Mouse (Mus musculus) adrenal gland, postnatal 10 days (tissue): Measurements from ENCODE around the gene Ip6k3. TPM values are rescaled to one million over a fixed set of nuclear protein-coding genes. Genes with fewer than 3 reads are reported as not detected.

Experiments
- DNase-seq: peaks from one replicate; pipeline ENCODE4 v3.0.0; 2021; ENCODE audit warnings: mixed read lengths
- long read RNA-seq, 2 experiments: library from polyadenylated mRNA; stranded (forward); transcript quantifications; one replicate each; pipeline ENCODE4 v2.0.0; 2021
- total RNA-seq, 2 experiments: library from RNA; stranded (reverse); gene quantifications; 2 replicates each; pipeline ENCODE4 v1.2.3; 2021

The Ip6k3 gene
- 1 to 10 TPM; 2.3 to 6.1 TPM for total RNA-seq
- long read RNA-seq, experiment 1, partial matches to known transcripts: 1 of 4 reads
- long read RNA-seq, experiment 1, other reads (novel, unspliced or antisense): 0 of 4 reads
- long read RNA-seq, experiment 2, partial matches to known transcripts: 1 of 2 reads
- long read RNA-seq, experiment 2, other reads (novel, unspliced or antisense): 0 of 2 reads

GRCm38 (mm10) chr17:27167545-27167944, at the start of gene Ip6k3:
TSS of gene Ip6k3 (minus strand) at chr17:27167795.
- DNase-seq: no peak

GRCm38 (mm10) chr17:27212768-27213525, 45.4 kb upstream of the Ip6k3 start:
- DNase-seq: peak; percentile 86

- DNase-seq: no peak
These were observed 44.4 kb upstream of the Ip6k3 start for GRCm38 (mm10) chr17:27212006-27212405.

GRCm38 (mm10) chr17:27207113-27207707, 39.6 kb upstream of the Ip6k3 start:
- peak; percentile 58 for DNase-seq

DNA sequence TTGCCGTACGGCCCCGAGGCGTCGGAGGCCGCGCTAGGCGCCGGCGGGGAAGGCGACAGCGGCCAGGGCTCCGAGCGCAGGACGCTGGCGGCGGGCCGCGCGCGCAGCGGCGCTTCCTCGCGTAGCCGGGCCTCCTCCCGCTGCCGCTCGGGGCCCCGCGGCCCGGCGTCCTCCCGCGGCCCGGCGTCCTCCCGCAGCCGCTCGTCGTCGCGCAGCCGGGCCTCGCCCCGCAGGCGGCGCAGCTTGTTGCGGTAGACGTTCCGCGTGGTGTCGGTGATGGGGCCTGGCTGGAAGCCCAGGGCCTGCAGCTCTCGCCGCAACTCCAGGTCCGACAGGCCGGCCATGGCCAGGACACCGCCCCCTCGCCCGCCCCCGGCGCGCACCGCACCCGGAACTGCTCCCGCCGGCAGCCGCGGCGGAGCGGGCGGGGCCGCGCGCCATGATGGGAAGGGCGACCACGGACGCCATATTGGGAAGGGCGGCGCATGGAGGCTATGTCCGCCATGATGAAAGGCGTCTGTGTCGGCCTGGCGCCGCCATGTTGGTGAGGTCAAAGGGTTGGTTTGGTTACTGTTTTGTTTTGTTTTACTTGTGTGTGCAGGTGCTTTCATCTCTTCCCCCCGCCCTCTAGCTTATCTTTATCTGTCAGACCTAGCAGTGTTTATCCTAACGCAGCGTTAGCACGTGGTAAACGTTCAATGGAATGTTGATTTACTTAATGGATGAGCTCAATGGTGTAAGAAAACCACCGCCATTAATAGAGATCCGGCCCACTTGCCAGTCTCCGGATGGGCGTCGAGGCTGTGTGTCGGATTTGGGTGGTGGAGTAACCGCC, 36.7 kb upstream of the Ip6k3 start, which contains the start of gene Lemd2:
TSS of gene Lemd2 (minus strand) at position 395 of the 835 bp plus-strand sequence.
- peak; percentile 98 for DNase-seq

DNA sequence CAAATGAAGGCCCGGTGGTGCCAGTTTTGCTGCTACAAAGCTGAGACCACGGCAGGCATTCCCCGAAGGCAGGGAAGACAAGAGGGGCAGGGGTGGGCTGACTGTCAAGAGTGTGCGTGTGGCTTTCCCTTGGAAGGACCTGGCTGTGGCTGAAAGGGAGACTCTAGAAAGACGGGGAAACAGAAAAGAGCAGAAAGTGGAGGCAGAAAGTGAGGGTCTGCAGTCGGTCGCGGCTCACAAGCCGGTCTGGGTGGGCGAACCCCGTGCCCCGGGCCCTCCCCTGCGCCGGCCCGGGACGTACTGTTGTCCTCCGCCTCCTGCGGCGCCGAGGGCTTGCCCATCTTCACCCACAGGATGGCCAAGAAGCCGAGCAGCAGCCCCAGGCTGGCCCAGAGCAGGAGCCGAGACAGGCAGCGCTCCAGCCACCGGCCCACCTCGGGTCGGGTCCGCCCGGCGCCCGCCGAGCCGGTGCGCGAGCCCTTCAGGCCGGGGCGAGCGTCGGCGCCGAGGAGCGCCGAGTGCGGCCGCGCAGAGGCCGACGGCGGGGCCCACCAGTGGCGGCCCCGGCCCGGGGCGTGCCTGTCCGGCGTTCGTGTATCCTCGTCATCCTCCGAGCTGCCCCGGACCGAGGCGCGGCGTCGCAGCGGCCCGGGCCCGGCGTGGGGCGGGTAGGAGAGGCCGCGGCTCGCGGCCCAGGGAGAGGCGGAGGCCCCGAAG, 35.9 kb upstream of the Ip6k3 start:
- peak; percentile 59 for DNase-seq

- DNase-seq: no peak
These were observed 35.3 kb upstream of the Ip6k3 start for GRCm38 (mm10) chr17:27202919-27203357.

DNA sequence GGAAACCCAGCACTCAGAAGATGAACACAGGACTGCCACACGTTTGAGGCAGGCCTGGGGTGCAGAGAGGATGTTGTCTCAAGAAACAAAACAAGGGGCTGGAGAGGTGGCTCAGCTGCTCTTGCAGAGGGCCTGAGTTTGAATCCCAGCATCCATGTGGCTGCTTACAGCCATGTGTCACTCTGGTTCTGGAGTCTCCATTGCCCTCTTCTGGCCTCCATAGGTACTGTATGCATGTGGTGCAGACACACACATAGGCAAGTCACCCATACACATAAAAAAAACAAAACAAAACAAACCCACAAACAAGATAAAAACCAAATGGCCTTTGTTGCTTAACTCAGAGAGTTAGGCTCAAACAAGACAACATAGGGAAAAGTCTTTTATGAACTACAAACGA, 34.4 kb upstream of the Ip6k3 start:
- DNase-seq: no peak

GRCm38 (mm10) chr17:27200801-27201200, 33.2 kb upstream of the Ip6k3 start:
- DNase-seq: peak; percentile 38

- no peak for DNase-seq
These were observed 32.3 kb upstream of the Ip6k3 start for GRCm38 (mm10) chr17:27199864-27200263.

- DNase-seq: no peak
These were observed 31.6 kb upstream of the Ip6k3 start for GRCm38 (mm10) chr17:27199205-27199604.

DNA sequence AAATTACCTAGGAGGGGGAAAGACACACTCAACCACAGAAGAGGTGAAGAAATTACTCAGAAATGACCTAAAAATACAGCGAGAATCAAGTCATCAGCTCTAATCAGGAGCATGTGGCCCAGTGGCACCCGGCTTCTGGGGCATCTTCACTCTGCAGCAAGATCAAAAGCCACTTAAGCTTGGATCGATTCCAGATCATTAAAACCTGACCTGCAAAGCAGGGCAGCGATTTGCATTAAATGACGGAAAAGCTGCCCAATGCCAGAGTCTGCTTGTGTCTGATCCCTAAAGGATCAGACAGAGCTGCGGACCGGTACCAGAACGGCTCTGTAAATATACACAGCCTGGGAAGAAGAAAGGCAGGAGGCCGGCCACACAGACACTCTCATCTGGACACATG, 28.6 kb upstream of the Ip6k3 start:
- no peak for DNase-seq

DNA sequence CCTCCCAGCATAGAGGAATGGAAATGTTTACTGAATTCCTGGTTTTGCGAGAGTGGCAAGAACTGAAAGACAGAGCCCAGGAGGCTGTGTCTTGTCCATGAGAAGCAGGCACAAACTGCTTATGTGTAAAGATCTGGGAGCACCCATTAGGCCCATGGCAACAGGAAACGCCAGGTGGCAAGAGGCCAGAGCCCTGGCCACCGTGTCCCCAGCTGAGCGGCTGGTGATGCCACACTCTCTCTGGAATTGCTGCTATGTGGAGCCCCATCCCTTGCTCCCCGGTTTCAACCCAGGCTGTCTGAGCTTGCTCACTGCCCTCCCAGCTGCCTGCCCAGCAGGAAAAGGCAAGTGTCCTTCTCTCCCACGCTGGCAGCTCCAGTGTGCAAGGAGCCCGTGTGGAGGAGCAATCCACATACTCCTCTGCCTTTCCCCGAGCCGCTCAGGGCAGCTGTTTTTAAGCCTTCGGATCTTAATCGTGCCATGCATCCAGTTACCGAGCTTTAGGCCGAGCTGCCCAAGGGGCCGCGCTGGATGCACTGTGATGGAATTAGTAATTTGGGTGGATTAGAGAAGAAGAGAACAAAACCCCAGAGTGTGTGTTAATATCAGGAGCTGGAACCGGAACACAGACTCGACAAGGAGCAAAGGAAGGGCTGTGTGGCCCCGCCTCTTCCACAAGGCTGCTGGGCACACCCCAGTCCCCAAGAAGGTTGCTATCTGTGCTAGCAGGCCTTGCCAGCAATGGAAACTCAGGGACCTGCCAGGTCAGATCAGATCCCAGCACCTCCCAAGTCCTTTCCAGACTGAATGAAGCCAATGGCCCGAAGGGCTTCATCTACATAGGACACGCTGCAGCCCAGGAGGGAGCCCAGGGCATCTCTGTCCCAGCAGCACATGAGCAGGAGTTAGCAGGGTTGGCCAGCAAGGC, 26.9 kb upstream of the Ip6k3 start:
- DNase-seq: peak; percentile 35

- no peak for DNase-seq
These were observed 24.2 kb upstream of the Ip6k3 start for GRCm38 (mm10) chr17:27191804-27192203.

- DNase-seq: no peak
These were observed 23.6 kb upstream of the Ip6k3 start for GRCm38 (mm10) chr17:27191189-27191588.

DNA sequence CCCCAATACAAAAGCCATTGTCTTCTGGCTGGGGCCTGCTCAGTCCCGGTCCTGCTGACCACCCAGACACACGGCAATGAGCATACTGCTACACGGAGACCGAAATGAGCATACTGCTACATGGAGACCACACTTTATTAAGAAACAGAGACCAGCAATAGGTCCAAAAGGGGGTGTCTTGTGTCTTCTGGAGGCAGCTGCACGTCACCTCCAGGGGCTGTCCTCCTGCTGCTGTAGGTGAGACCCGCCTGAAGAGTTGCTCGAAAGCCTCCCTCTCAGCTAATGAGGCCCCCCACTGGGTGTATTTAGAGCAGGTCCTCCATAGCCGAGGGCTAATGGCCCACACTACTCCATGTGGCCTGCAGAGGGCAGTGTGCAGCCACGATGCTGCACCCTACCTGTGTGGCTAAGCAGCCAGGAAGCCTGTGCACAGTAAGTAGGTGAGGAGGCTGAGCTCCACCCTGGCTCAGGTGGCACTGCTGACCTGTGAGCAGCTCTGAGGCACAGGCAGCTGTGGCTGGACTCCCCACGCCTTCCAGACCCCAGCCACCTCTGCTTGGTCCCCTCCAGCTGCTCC, 22.1 kb upstream of the Ip6k3 start:
- peak; percentile 74 for DNase-seq

DNA sequence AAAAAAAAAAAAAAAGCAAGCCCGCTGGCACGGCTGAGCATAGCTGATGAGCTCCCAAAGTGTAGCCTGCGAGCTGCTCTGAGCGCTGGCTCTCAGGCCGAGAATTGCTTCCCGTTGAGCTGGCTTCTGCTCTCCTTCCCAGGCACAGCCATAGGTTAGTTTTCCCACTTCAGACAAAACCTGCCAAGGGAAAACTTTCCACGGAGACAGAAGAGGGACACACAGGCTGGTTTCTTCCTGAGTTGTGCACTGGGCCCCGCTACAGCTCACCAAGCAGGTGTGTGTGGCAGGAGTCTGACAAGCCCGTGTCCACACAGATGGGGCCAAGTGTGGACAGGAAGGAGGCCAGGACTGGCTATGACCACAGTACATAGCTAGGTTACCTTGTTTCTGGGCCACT, 21.3 kb upstream of the Ip6k3 start:
- DNase-seq: no peak

GRCm38 (mm10) chr17:27187059-27187458, 19.5 kb upstream of the Ip6k3 start:
- DNase-seq: no peak

- DNase-seq: no peak
These were observed 18.5 kb upstream of the Ip6k3 start for GRCm38 (mm10) chr17:27186068-27186467.

DNA sequence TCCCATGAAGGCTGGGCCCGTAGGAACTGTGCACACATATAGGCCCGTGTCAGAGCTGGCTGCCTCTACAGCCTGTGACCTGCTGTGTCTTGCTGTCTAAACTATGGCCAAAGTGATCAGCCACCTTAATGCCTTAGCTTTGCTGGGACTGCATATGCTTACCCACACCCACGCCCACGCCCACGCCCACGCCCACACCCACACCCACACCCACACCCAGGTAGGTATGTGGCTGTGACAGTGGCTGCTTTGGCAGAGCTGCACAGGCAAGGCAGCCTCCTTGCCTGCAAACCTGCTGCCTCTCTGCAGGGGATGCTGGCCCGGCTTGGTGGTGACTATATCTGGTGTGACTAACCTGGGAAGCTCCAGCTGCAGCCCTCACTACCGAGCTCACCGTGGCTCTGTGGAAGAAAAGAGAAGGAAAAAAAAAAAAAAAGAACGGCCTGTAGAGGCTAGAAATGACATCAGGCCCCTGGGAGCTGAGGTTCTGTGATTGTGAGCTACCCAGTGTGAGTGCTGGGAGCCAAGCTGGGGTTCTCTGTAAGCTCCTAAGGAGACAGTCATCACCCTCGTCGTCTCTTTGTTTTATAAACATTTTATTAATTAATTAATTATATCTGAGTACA, 16.2 kb upstream of the Ip6k3 start:
- DNase-seq: no peak
